Comparison of ENCODE assay signal across 1 mouse cellular context in the genomic region with DNA sequence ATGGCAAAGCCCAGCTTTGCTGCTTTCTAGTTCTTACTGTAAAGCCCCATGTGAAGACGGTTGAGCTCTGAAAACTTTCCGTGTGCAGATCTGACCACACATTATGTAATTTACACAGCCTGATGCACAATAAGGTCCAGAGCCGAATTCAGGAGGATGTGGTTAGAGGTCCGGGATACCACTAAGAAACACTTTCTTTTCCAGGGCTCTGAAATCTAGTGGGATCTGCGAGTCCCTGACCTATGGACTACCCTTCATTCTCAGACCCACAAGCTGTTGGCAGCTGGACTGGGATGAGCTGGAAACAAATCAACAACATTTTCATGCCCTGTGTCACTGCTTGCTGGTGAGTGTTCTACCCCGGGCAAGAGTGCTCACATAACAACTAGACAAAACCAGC.
TF ChIP-seq lines count a peak whose summit lies in the region.

No protein-coding gene starts in this region.

TF ChIP-seq in myocyte, 11 proteins besides CTCF, POLR2A, EP300 and RAD21:
- 0 out of 2 replicates have a peak, but pooled peaks have one; percentile 11 for TF ChIP-seq CEBPB (IDR thresholded peaks at IDR 0.05; ENCODE audit: insufficient read depth, poor library complexity, severe bottlenecking)
- no peak for TF ChIP-seq POLR2AphosphoS2 (IDR thresholded peaks at IDR 0.05; ENCODE audit: insufficient read length, low read depth)
